Mouse (Mus musculus) C2C12 (cell line): ENCODE data around the gene Sycp1. TPM values are rescaled to one million over a fixed set of nuclear protein-coding genes. Genes with fewer than 3 reads are reported as not detected.

Source experiments
- H3K27me3 ChIP-seq: one replicate; pipeline ENCODE4 v1.6.1; 2011; ENCODE audit not compliant: control insufficient read depth, insufficient read depth, insufficient read length
- H3K36me3 ChIP-seq: one replicate; pipeline ENCODE4 v1.6.1; 2011; ENCODE audit not compliant: control insufficient read depth, insufficient read depth
- H3K4me3 ChIP-seq: one replicate; pipeline ENCODE4 v1.5.1; 2011; ENCODE audit warnings: mild to moderate bottlenecking, control low read depth; ENCODE audit not compliant: poor library complexity, insufficient read depth, severe bottlenecking
- H3K79me2 ChIP-seq: one replicate; pipeline ENCODE4 v1.6.1; 2011; ENCODE audit not compliant: control insufficient read depth, insufficient read depth
- H3K79me3 ChIP-seq: one replicate; pipeline ENCODE4 v1.6.1; 2011; ENCODE audit warnings: low read depth, control low read depth
- H3ac ChIP-seq: one replicate; pipeline ENCODE3; 2011; ENCODE audit warnings: low read depth; ENCODE audit not compliant: control insufficient read depth, insufficient read length
- CEBPB ChIP-seq: IDR thresholded peaks from one replicate; pipeline ENCODE4 v1.6.1; 2011; ENCODE audit warnings: low read depth, mild to moderate bottlenecking, control low read depth, moderate library complexity
- CTCF ChIP-seq: IDR thresholded peaks from one replicate; pipeline ENCODE4 v1.5.1; 2011; ENCODE audit not compliant: control insufficient read depth, insufficient read depth, insufficient read length
- FOSL1 ChIP-seq: IDR thresholded peaks from one replicate; pipeline ENCODE4 v1.8.0; 2011; ENCODE audit warnings: mild to moderate bottlenecking, low read length; ENCODE audit not compliant: poor library complexity, insufficient read depth, severe bottlenecking
- MAX ChIP-seq: IDR thresholded peaks from one replicate; pipeline ENCODE4 v1.6.1; 2011; ENCODE audit warnings: mild to moderate bottlenecking, control low read depth
- MYOD1 ChIP-seq: IDR thresholded peaks from one replicate; pipeline ENCODE4 v1.6.1; 2011; ENCODE audit warnings: low read depth; ENCODE audit not compliant: control insufficient read depth, insufficient read length
- MYOG ChIP-seq: IDR thresholded peaks from one replicate; pipeline ENCODE4 v1.6.1; 2011; ENCODE audit not compliant: control insufficient read depth, insufficient read length; ENCODE audit errors: extremely low read depth
- USF1 ChIP-seq: IDR thresholded peaks from one replicate; pipeline ENCODE4 v1.6.1; 2011; ENCODE audit warnings: low read depth, mild to moderate bottlenecking, control low read depth, moderate library complexity
- polyA plus RNA-seq: library from polyadenylated mRNA; unstranded; fragments of >200 nt; fragmentation: generic; extraction: Trizol; gene quantifications from one replicate; pipeline ENCODE4 v1.2.1, GENCODE M21; 2012; ENCODE audit warnings: missing spikeins

The Sycp1 gene
- polyA plus RNA-seq, 1 experiment: 0.14 TPM

GRCm38 (mm10) chr3:102938100-102938499 lies 2.2 kb upstream of the Sycp1 start:
- Histone ChIP-seq H3K79me2 (no peaks in the 10 kb centered on the region), H3K27me3 (no peaks in the 10 kb centered on the region), H3K79me3 (no peaks in the 10 kb centered on the region), H3K4me3 (no peak overlapping the region), H3ac (no peak overlapping the region), H3K36me3 (no peaks in the 10 kb centered on the region)
- TF ChIP-seq CEBPB (no peak), MYOD1 (no peak), FOSL1 (no peak), CTCF (no peak), MYOG (no peak), USF1 (no peak), MAX (no peak)

- no peak overlapping the region for H3ac ChIP-seq
- no peaks in the 10 kb centered on the region for H3K79me3 ChIP-seq
- TF ChIP-seq MAX (no peak), MYOG (no peak), CEBPB (peak; percentile 61), FOSL1 (peak; percentile 46)
- H3K36me3 ChIP-seq: no peaks in the 10 kb centered on the region
- H3K27me3 ChIP-seq: no peaks in the 10 kb centered on the region
- no peaks in the 10 kb centered on the region for H3K79me2 ChIP-seq
- H3K4me3 ChIP-seq: no peak overlapping the region
These were observed 36.8 kb downstream of the Sycp1 start for GRCm38 (mm10) chr3:102899136-102899535.

GRCm38 (mm10) chr3:102880529-102880928 lies 55.4 kb downstream of the Sycp1 start:
- H3K27me3 ChIP-seq: no peaks in the 10 kb centered on the region
- no peaks in the 10 kb centered on the region for H3K36me3 ChIP-seq
- no peak overlapping the region for H3K4me3 ChIP-seq
- no peaks in the 10 kb centered on the region for H3K79me3 ChIP-seq
- no peak overlapping the region for H3ac ChIP-seq
- H3K79me2 ChIP-seq: no peaks in the 10 kb centered on the region
- no peak for TF ChIP-seq FOSL1
- no peak for TF ChIP-seq CTCF
- no peak for TF ChIP-seq CEBPB
- TF ChIP-seq MYOD1: no peak
- no peak for TF ChIP-seq MYOG
- TF ChIP-seq USF1: no peak
- TF ChIP-seq MAX: no peak

- Histone ChIP-seq H3K36me3 (no peaks in the 10 kb centered on the region), H3K4me3 (no peak overlapping the region), H3K27me3 (no peaks in the 10 kb centered on the region), H3K79me3 (no peaks in the 10 kb centered on the region), H3K79me2 (no peaks in the 10 kb centered on the region), H3ac (no peak overlapping the region)
- TF ChIP-seq FOSL1 (no peak), MYOG (no peak), CTCF (no peak), USF1 (no peak), MYOD1 (no peak), CEBPB (no peak), MAX (no peak)
These were observed 87.2 kb downstream of the Sycp1 start for GRCm38 (mm10) chr3:102848661-102849060.

- no peak overlapping the region for H3K4me3 ChIP-seq
- H3K36me3 ChIP-seq: no peaks in the 10 kb centered on the region
- no peaks in the 10 kb centered on the region for H3K27me3 ChIP-seq
- H3K79me2 ChIP-seq: no peaks in the 10 kb centered on the region
- H3ac ChIP-seq: no peak overlapping the region
- H3K79me3 ChIP-seq: no peaks in the 10 kb centered on the region
- TF ChIP-seq FOSL1: no peak
- TF ChIP-seq CTCF: no peak
- TF ChIP-seq CEBPB: no peak
- TF ChIP-seq MYOG: no peak
These were observed 93.5 kb downstream of the Sycp1 start for GRCm38 (mm10) chr3:102842386-102842785.

- Histone ChIP-seq H3K4me3 (no peak overlapping the region), H3K79me2 (no peaks in the 10 kb centered on the region), H3K79me3 (no peaks in the 10 kb centered on the region), H3K27me3 (no peaks in the 10 kb centered on the region), H3ac (no peak overlapping the region), H3K36me3 (no peaks in the 10 kb centered on the region)
- TF ChIP-seq CTCF (no peak), FOSL1 (no peak), MYOD1 (no peak), MAX (no peak), USF1 (no peak), CEBPB (no peak), MYOG (no peak)
These were observed 132.0 kb downstream of the Sycp1 start for GRCm38 (mm10) chr3:102803937-102804336.
